Comparison of ENCODE assay signal across 24 mouse cellular contexts in genomic region chr10:127037641-127038040, GRCm38 (mm10). TPM values are rescaled to one million over a fixed set of nuclear protein-coding genes. Genes with fewer than 3 reads are reported as not detected.
"Had no signal": no experiment of that assay in that cellular context is flagged by ENCODE, and none has a peak within 500 bp of the region (broad histone marks: within the 10 kb centered on the region; RNA-seq: fewer than 3 reads in every experiment).

No protein-coding gene starts in this region.

- H3K36me3 ChIP-seq: intestine, embryonic 15.5 days; limb, embryonic 10.5 days; limb, embryonic 13.5 days; liver, embryonic 12.5 days; liver, embryonic 15.5 days; lung, embryonic 15.5 days; midbrain, embryonic 10.5 days; neural tube, embryonic 12.5 days; neural tube, embryonic 15.5 days had no signal

- H3K27me3 ChIP-seq: lung, embryonic 15.5 days had no signal

- H3K27ac ChIP-seq: intestine, embryonic 15.5 days; layer of hippocampus, adult 2 months; limb, embryonic 10.5 days; limb, embryonic 13.5 days; liver, embryonic 12.5 days; liver, embryonic 15.5 days; lung, embryonic 15.5 days; midbrain, embryonic 10.5 days; neural tube, embryonic 12.5 days; neural tube, embryonic 15.5 days; stomach, postnatal 0 days had no signal

- ATAC-seq: intestine, embryonic 15.5 days; liver, embryonic 12.5 days had no signal

- DNase-seq: layer of hippocampus, adult 9-11 months; liver; lung, adult 18-20 months; lung, postnatal 10 days; lung, postnatal 36 days; midbrain, embryonic 14.5 days; right cerebral cortex, adult 18-20 months; right cerebral cortex, postnatal 14 days; right cerebral cortex, postnatal 4 days; thymus, adult 2 months; thymus, postnatal 14 days; thymus, postnatal 4 days had no signal

- H3K4me2 ChIP-seq: intestine, embryonic 15.5 days; limb, embryonic 13.5 days; liver, embryonic 12.5 days; liver, embryonic 15.5 days; lung, embryonic 15.5 days; neural tube, embryonic 12.5 days; neural tube, embryonic 15.5 days had no signal

- H3K9ac ChIP-seq: intestine, embryonic 15.5 days; limb, embryonic 13.5 days; liver, embryonic 12.5 days; liver, embryonic 15.5 days; lung, embryonic 15.5 days; neural tube, embryonic 12.5 days; neural tube, embryonic 15.5 days had no signal

- H3K4me3 ChIP-seq: intestine, embryonic 15.5 days; layer of hippocampus, adult 2 months; limb, embryonic 10.5 days; limb, embryonic 13.5 days; liver, embryonic 12.5 days; liver, embryonic 15.5 days; lung, embryonic 15.5 days; megakaryocyte, embryonic 14.5 days; midbrain, embryonic 10.5 days; neural tube, embryonic 12.5 days; neural tube, embryonic 15.5 days had no signal

- H3K9me3 ChIP-seq: intestine, embryonic 15.5 days; limb, embryonic 10.5 days; limb, embryonic 13.5 days; liver, embryonic 12.5 days; liver, embryonic 15.5 days; lung, embryonic 15.5 days; megakaryocyte, embryonic 14.5 days; midbrain, embryonic 10.5 days; neural tube, embryonic 12.5 days; neural tube, embryonic 15.5 days had no signal

RNA-seq across cellular contexts. Expression of gene Cyp27b1, which starts 10.4 kb away (rescaled TPM):
- polyA plus RNA-seq: liver, embryonic 15.5 days; midbrain, embryonic 14.5 days had no signal
